Mouse (Mus musculus): ENCODE measurements at regions not wholly inside any gene's neighbourhood (a gene's known extent, or its start where the extent isn't known, plus 50 kb on each side); places are given as distances from the start of the nearest gene placed in this dataset.

- Histone ChIP-seq H3K9ac (no peak overlapping the region), H3K4me3 (no peak overlapping the region), H3K36me3 (no peaks in the 10 kb centered on the region), H3K9me3 (no peaks in the 10 kb centered on the region), H3K4me1 (no peaks in the 10 kb centered on the region), H3K4me2 (replicated peaks) (no peak overlapping the region), H3K27ac (no peak overlapping the region), H3K27me3 (no peaks in the 10 kb centered on the region)
- ATAC-seq (ENCODE audit: insufficient number of reproducible peaks, insufficient read depth, low FRiP score, low TSS enrichment): no peak
- 35% methylated on average over 16 of the region's 16 CpGs for WGBS
Measured at GRCm38 (mm10) chr1:151078909-151079522, 85.8 kb upstream of the Hmcn1 start.

- no peak for ATAC-seq (ENCODE audit: insufficient number of reproducible peaks, insufficient read depth, low FRiP score, low TSS enrichment)
- no peaks in the 10 kb centered on the region for H3K36me3 ChIP-seq
- H3K4me1 ChIP-seq: no peaks in the 10 kb centered on the region
- no peak overlapping the region for H3K9ac ChIP-seq
- no peak overlapping the region for H3K4me2 ChIP-seq (replicated peaks)
- H3K9me3 ChIP-seq: no peaks in the 10 kb centered on the region
- H3K4me3 ChIP-seq: no peak overlapping the region
- H3K27ac ChIP-seq: no peak overlapping the region
- no peaks in the 10 kb centered on the region for H3K27me3 ChIP-seq
- 78% methylated on average over 15 of the region's 15 CpGs for WGBS
Measured at GRCm38 (mm10) chr1:151079614-151080360, 86.6 kb upstream of the Hmcn1 start.

- no peaks in the 10 kb centered on the region for H3K9me3 ChIP-seq
- WGBS: 62% methylated on average over 9 of the region's 9 CpGs
- no peaks in the 10 kb centered on the region for H3K27me3 ChIP-seq
- ATAC-seq (ENCODE audit: insufficient number of reproducible peaks, insufficient read depth, low FRiP score, low TSS enrichment): no peak
- no peak overlapping the region for H3K4me3 ChIP-seq
- H3K4me2 ChIP-seq (replicated peaks): no peak overlapping the region
- no peaks in the 10 kb centered on the region for H3K36me3 ChIP-seq
- no peak overlapping the region for H3K27ac ChIP-seq
- no peak overlapping the region for H3K9ac ChIP-seq
- H3K4me1 ChIP-seq: no peaks in the 10 kb centered on the region
Measured at GRCm38 (mm10) chr1:151080510-151080980, 87.3 kb upstream of the Hmcn1 start.

GRCm38 (mm10) chr1:151082510-151083033 is 89.3 kb upstream of the Hmcn1 start:
- 83% methylated on average over 5 of the region's 5 CpGs for WGBS

GRCm38 (mm10) chr1:151083806-151084205 is 90.6 kb upstream of the Hmcn1 start:
- no peaks in the 10 kb centered on the region for H3K36me3 ChIP-seq
- WGBS: 83% methylated on average over 2 of the region's 2 CpGs

More at GRCm38 (mm10) chr1:151082510-151083033, 89.3 kb upstream of the Hmcn1 start:
- H3K9ac ChIP-seq: no peak overlapping the region
- no peaks in the 10 kb centered on the region for H3K36me3 ChIP-seq
- H3K9me3 ChIP-seq: no peaks in the 10 kb centered on the region
- no peak for ATAC-seq (ENCODE audit: insufficient number of reproducible peaks, insufficient read depth, low FRiP score, low TSS enrichment)
- no peaks in the 10 kb centered on the region for H3K27me3 ChIP-seq
- H3K4me3 ChIP-seq: no peak overlapping the region
- H3K4me1 ChIP-seq: peaks cover 6% of the 10 kb centered on the region; the same call in 1 of the 2 replicates
- no peak overlapping the region for H3K4me2 ChIP-seq (replicated peaks)
- no peak overlapping the region for H3K27ac ChIP-seq

GRCm38 (mm10) chr1:151086111-151086859 is 93.0 kb upstream of the Hmcn1 start:
- H3K4me2 ChIP-seq (replicated peaks): no peak overlapping the region
- WGBS: 64% methylated on average over 22 of the region's 22 CpGs
- ATAC-seq (ENCODE audit: insufficient number of reproducible peaks, insufficient read depth, low FRiP score, low TSS enrichment): no peak

More at GRCm38 (mm10) chr1:151083806-151084205, 90.6 kb upstream of the Hmcn1 start:
- Histone ChIP-seq H3K4me2 (replicated peaks) (no peak overlapping the region), H3K27ac (no peak overlapping the region), H3K9ac (no peak overlapping the region), H3K4me1 (peaks cover 6% of the 10 kb centered on the region; the same call in 1 of the 2 replicates), H3K4me3 (no peak overlapping the region), H3K27me3 (no peaks in the 10 kb centered on the region), H3K9me3 (no peaks in the 10 kb centered on the region)
- ATAC-seq (ENCODE audit: insufficient number of reproducible peaks, insufficient read depth, low FRiP score, low TSS enrichment): no peak

GRCm38 (mm10) chr1:151087151-151087660 is 94.0 kb upstream of the Hmcn1 start:
- Histone ChIP-seq H3K4me3 (no peak overlapping the region), H3K27me3 (no peaks in the 10 kb centered on the region), H3K36me3 (no peaks in the 10 kb centered on the region), H3K9me3 (no peaks in the 10 kb centered on the region), H3K4me2 (replicated peaks) (no peak overlapping the region), H3K27ac (no peak overlapping the region), H3K4me1 (peaks cover 6% of the 10 kb centered on the region; the same call in 1 of the 2 replicates), H3K9ac (no peak overlapping the region)
- WGBS: 76% methylated on average over 8 of the region's 8 CpGs
- ATAC-seq (ENCODE audit: insufficient number of reproducible peaks, insufficient read depth, low FRiP score, low TSS enrichment): no peak

More at GRCm38 (mm10) chr1:151086111-151086859, 93.0 kb upstream of the Hmcn1 start:
- Histone ChIP-seq H3K4me3 (no peak overlapping the region), H3K27me3 (no peaks in the 10 kb centered on the region), H3K9me3 (no peaks in the 10 kb centered on the region), H3K9ac (no peak overlapping the region), H3K27ac (no peak overlapping the region), H3K36me3 (no peaks in the 10 kb centered on the region), H3K4me1 (peaks cover 6% of the 10 kb centered on the region; the same call in 1 of the 2 replicates)

- Histone ChIP-seq H3K9me3 (no peaks in the 10 kb centered on the region), H3K27me3 (no peaks in the 10 kb centered on the region), H3K36me3 (no peaks in the 10 kb centered on the region), H3K4me3 (no peak overlapping the region), H3K27ac (no peak overlapping the region), H3K4me2 (replicated peaks) (no peak overlapping the region), H3K9ac (no peak overlapping the region), H3K4me1 (peaks cover 6% of the 10 kb centered on the region; the same call in 1 of the 2 replicates)
- ATAC-seq (ENCODE audit: insufficient number of reproducible peaks, insufficient read depth, low FRiP score, low TSS enrichment): no peak
- WGBS: 87% methylated on average over 14 of the region's 14 CpGs
Measured at GRCm38 (mm10) chr1:151087811-151088511, 94.4 kb upstream of the Gm47985 start.

- WGBS: 79% methylated on average over 11 of the region's 11 CpGs
Measured at GRCm38 (mm10) chr1:151088535-151089125, 93.7 kb upstream of the Gm47985 start.

GRCm38 (mm10) chr1:151092035-151092434 is 90.3 kb upstream of the Gm47985 start:
- no peak overlapping the region for H3K4me2 ChIP-seq (replicated peaks)
- H3K9ac ChIP-seq: no peak overlapping the region
- H3K36me3 ChIP-seq: no peaks in the 10 kb centered on the region
- 57% methylated on average over 4 of the region's 4 CpGs for WGBS
- H3K27ac ChIP-seq: no peak overlapping the region
- no peak overlapping the region for H3K4me3 ChIP-seq
- no peaks in the 10 kb centered on the region for H3K9me3 ChIP-seq
- no peak for ATAC-seq (ENCODE audit: insufficient number of reproducible peaks, insufficient read depth, low FRiP score, low TSS enrichment)
- H3K4me1 ChIP-seq: 0 out of 2 replicates have a peak, but pooled peaks cover 2% of the 10 kb centered on the region
- no peaks in the 10 kb centered on the region for H3K27me3 ChIP-seq

More at GRCm38 (mm10) chr1:151088535-151089125, 93.7 kb upstream of the Gm47985 start:
- Histone ChIP-seq H3K27me3 (no peaks in the 10 kb centered on the region), H3K36me3 (no peaks in the 10 kb centered on the region), H3K27ac (no peak overlapping the region), H3K4me3 (no peak overlapping the region), H3K9ac (no peak overlapping the region), H3K4me1 (peaks cover 6% of the 10 kb centered on the region; the same call in 1 of the 2 replicates), H3K4me2 (replicated peaks) (no peak overlapping the region), H3K9me3 (no peaks in the 10 kb centered on the region)
- no peak for ATAC-seq (ENCODE audit: insufficient number of reproducible peaks, insufficient read depth, low FRiP score, low TSS enrichment)

Data from embryonic facial prominence, embryonic 12.5 days (tissue).